Mouse (Mus musculus) right cerebral cortex, postnatal 10 days (tissue): ENCODE data around the gene Rfc4.
"Not testable (repeated sequence)": the region's sequence is repeated elsewhere in the genome, so short reads cannot be mapped to it uniquely, and the experiment has no call there.

Experiments
- DNase-seq, 2 experiments: peaks; one replicate each; pipeline ENCODE4 v3.0.0; 2021; ENCODE audit warnings: low spot score in 2 of 2

Rfc4 gene

GRCm38 (mm10) chr16:23102340-23103037, 25.0 kb downstream of the Rfc4 start:
- no peak for DNase-seq

- no peak for DNase-seq
Measured at GRCm38 (mm10) chr16:23100613-23101012, 26.9 kb downstream of the Rfc4 start.

GRCm38 (mm10) chr16:23100099-23100575, 27.4 kb downstream of the Rfc4 start:
- DNase-seq, result peak in 1 of 2 experiments; percentile 29

- no peak for DNase-seq
Measured at GRCm38 (mm10) chr16:23099632-23100031, 27.9 kb downstream of the Rfc4 start.

- DNase-seq, result not testable (repeated sequence)
Measured at GRCm38 (mm10) chr16:23098105-23098452, 29.5 kb downstream of the Rfc4 start.

GRCm38 (mm10) chr16:23097290-23098104, 30.0 kb downstream of the Rfc4 start:
- peak; percentile 30 to 64 for DNase-seq

GRCm38 (mm10) chr16:23096886-23097285, 30.7 kb downstream of the Rfc4 start:
- not testable (repeated sequence) for DNase-seq

GRCm38 (mm10) chr16:23095581-23095980, 32.0 kb downstream of the Rfc4 start:
- DNase-seq, result not testable (repeated sequence)

- DNase-seq, result no peak
Measured at GRCm38 (mm10) chr16:23094136-23094535, 33.4 kb downstream of the Rfc4 start.

GRCm38 (mm10) chr16:23093321-23093953, 34.1 kb downstream of the Rfc4 start:
- DNase-seq, result no peak

GRCm38 (mm10) chr16:23091345-23091744, 36.2 kb downstream of the Rfc4 start:
- not testable (repeated sequence) for DNase-seq

- not testable (repeated sequence) for DNase-seq
Measured at GRCm38 (mm10) chr16:23088491-23088890, 39.0 kb downstream of the Rfc4 start.

GRCm38 (mm10) chr16:23087712-23088111, 39.8 kb downstream of the Rfc4 start:
- DNase-seq, result not testable (repeated sequence)

GRCm38 (mm10) chr16:23087159-23087558, 40.4 kb downstream of the Rfc4 start:
- DNase-seq, result not testable (repeated sequence)

GRCm38 (mm10) chr16:23077516-23077915, 50.0 kb downstream of the Rfc4 start:
- DNase-seq, result not testable (repeated sequence)
